Mouse (Mus musculus): ENCODE measurements at regions not wholly inside any gene's neighbourhood (a gene's known extent, or its start where the extent isn't known, plus 50 kb on each side); places are given as distances from the start of the nearest gene placed in this dataset.
"Not testable (repeated sequence)": the region's sequence is repeated elsewhere in the genome, so short reads cannot be mapped to it uniquely, and the experiment has no call there.

DNA sequence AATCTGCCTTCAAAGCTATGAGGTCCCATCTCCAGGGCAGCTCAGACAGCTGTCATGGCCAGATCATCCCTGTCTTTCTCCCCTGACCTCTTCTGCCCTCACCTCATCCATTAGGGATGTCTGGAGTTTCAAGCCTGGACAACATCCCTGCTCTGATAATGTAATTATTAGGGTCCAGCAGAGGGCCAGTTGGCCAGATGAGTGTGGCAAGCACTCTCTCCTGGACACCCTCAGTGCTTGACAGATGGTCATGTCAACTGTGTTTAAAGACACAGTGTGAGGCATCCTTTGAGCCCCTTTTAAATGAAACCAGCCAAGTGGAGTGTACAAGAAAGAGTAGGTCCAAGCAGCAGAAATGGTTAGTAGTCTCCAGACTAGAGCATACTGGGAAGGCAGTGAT is 95.9 kb upstream of the Ttc29 start:
- Histone ChIP-seq H3K27me3 (replicated peaks; ENCODE audit: insufficient read depth, low read length) (no peaks in the 10 kb centered on the region), H3K4me3 (ENCODE audit: low read depth, low read length) (no peak overlapping the region), H3K36me3 (ENCODE audit: insufficient read depth, low read length) (no peaks in the 10 kb centered on the region), H3K27ac (ENCODE audit: low read length) (no peak overlapping the region), H3K4me2 (replicated peaks; ENCODE audit: low read depth, low read length) (no peak overlapping the region), H3K4me1 (ENCODE audit: insufficient read depth, low read depth, low read length) (no peaks in the 10 kb centered on the region), H3K9ac (replicated peaks; ENCODE audit: low read depth) (no peak overlapping the region), H3K9me3 (ENCODE audit: low read length) (no peaks in the 10 kb centered on the region)
- DNase-seq (ENCODE audit: low spot score) (no peak), ATAC-seq (no peak)
- no peak for TF ChIP-seq EP300 (IDR thresholded peaks at IDR 0.05)
- no peak for TF ChIP-seq CTCF (IDR thresholded peaks at IDR 0.05)

DNA sequence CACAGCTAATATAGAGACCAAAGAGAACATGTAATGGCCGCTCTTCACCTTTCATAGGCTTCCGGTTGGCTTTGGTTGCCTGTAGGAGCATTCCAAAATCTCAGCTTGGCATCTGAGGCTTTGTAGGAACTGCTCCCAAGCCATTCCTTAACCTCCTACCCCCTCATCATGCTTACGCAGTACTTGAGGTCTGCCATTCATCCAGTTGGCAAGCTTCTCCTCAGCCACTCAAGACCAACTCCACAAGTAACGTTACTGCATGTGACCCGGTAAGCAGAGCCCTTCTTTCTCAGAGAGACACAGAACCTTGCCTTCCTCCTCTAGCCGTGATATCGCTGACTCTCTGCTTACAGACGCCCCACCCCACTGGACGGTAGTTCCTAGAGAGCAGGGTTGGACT is 94.6 kb upstream of the Ttc29 start:
- Histone ChIP-seq H3K4me2 (replicated peaks; ENCODE audit: low read depth, low read length) (no peak overlapping the region), H3K4me3 (ENCODE audit: low read depth, low read length) (no peak overlapping the region), H3K27ac (ENCODE audit: low read length) (no peak overlapping the region), H3K9ac (replicated peaks; ENCODE audit: low read depth) (no peak overlapping the region), H3K9me3 (ENCODE audit: low read length) (no peaks in the 10 kb centered on the region), H3K36me3 (ENCODE audit: insufficient read depth, low read length) (no peaks in the 10 kb centered on the region), H3K4me1 (ENCODE audit: insufficient read depth, low read depth, low read length) (no peaks in the 10 kb centered on the region), H3K27me3 (replicated peaks; ENCODE audit: insufficient read depth, low read length) (no peaks in the 10 kb centered on the region)
- TF ChIP-seq EP300 (IDR thresholded peaks at IDR 0.05) (no peak), CTCF (IDR thresholded peaks at IDR 0.05) (no peak)
- ATAC-seq (peak; percentile 62), DNase-seq (ENCODE audit: low spot score) (peak; percentile 31)
- WGBS = 66% methylated on average over 9 of the region's 9 CpGs

DNA sequence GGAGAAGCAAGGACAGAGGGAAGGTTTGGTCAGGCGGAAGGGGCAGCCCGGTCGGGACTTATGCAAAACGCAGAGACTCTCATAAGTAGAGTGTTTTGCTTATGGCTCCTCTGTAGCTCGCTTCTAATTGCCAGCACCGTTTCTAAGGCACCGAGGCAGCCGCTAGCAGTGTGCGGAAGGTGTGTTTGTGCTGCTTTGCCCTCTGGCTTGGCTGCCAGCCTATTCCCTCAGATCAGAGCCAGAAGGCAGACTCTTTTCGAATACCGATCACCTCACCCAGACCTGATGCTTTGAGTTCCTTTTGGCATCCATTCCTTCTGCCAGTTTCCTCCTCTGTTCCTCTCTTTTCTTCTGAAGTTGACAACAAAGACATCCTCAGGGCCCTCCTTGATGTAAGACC is 93.4 kb upstream of the Ttc29 start:
- no peaks in the 10 kb centered on the region for H3K36me3 ChIP-seq (ENCODE audit: insufficient read depth, low read length)
- H3K9me3 ChIP-seq (ENCODE audit: low read length) = no peaks in the 10 kb centered on the region
- H3K9ac ChIP-seq (replicated peaks; ENCODE audit: low read depth) = no peak overlapping the region
- DNase-seq (ENCODE audit: low spot score) (peak; percentile 17), ATAC-seq (no peak)
- H3K27ac ChIP-seq (ENCODE audit: low read length) = no peak overlapping the region
- 45% methylated on average over 11 of the region's 11 CpGs for WGBS
- H3K4me3 ChIP-seq (ENCODE audit: low read depth, low read length) = no peak overlapping the region
- no peaks in the 10 kb centered on the region for H3K27me3 ChIP-seq (replicated peaks; ENCODE audit: insufficient read depth, low read length)
- no peak for TF ChIP-seq EP300 (IDR thresholded peaks at IDR 0.05)
- TF ChIP-seq CTCF (IDR thresholded peaks at IDR 0.05) = no peak
- H3K4me2 ChIP-seq (replicated peaks; ENCODE audit: low read depth, low read length) = no peak overlapping the region
- no peaks in the 10 kb centered on the region for H3K4me1 ChIP-seq (ENCODE audit: insufficient read depth, low read depth, low read length)

DNA sequence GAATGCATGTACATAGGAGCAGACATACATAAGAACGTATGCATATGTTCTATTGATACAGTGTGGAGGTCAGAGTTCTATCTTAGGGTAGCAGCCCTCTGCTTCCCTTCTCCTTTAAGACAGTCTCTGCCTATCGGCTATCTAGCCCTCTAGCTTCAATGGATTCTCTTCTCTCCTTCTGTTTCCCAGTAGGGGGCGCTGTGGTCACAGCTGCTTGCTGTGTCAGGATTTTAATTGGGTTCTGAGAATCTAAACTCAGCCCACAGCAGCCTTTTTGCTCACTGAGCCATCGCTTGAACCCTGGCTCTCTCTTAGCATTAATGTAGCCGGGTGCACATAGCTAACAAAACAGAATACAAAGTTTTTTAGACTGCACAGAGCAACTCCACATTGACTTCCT is 88.8 kb upstream of the Ttc29 start:
- Histone ChIP-seq H3K27me3 (replicated peaks; ENCODE audit: insufficient read depth, low read length) (no peaks in the 10 kb centered on the region), H3K9ac (replicated peaks; ENCODE audit: low read depth) (no peak overlapping the region), H3K4me1 (ENCODE audit: insufficient read depth, low read depth, low read length) (no peaks in the 10 kb centered on the region), H3K9me3 (ENCODE audit: low read length) (no peaks in the 10 kb centered on the region), H3K4me2 (replicated peaks; ENCODE audit: low read depth, low read length) (no peak overlapping the region), H3K27ac (ENCODE audit: low read length) (no peak overlapping the region), H3K36me3 (ENCODE audit: insufficient read depth, low read length) (no peaks in the 10 kb centered on the region), H3K4me3 (ENCODE audit: low read depth, low read length) (no peak overlapping the region)
- no peak for ATAC-seq
- peak; percentile 36 for DNase-seq (ENCODE audit: low spot score)
- peak; percentile 72 for TF ChIP-seq CTCF (IDR thresholded peaks at IDR 0.05)
- no peak for TF ChIP-seq EP300 (IDR thresholded peaks at IDR 0.05)
- 45% methylated on average over 5 of the region's 5 CpGs for WGBS

DNA sequence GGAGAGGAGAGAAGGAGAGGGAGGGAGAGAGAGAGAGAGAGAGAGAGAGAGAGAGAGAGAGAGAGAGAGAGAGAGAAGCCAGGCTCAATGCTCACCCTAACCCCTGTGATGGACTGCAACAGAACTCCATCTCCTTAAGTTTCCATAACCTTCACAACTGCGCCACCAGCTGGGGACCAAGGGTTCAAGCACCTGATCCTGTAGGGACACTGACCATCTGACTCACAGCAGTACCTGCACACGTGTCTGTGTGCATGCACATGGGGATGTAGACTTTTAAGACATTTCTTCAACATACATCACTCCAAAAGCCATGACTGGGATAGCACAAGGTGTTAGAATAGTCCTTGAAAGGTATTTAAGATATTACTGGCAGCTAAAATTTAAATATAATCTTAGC is 85.2 kb upstream of the Ttc29 start:
- Histone ChIP-seq H3K27me3 (replicated peaks; ENCODE audit: insufficient read depth, low read length) (no peaks in the 10 kb centered on the region), H3K9me3 (ENCODE audit: low read length) (no peaks in the 10 kb centered on the region), H3K36me3 (ENCODE audit: insufficient read depth, low read length) (no peaks in the 10 kb centered on the region), H3K4me1 (ENCODE audit: insufficient read depth, low read depth, low read length) (no peaks in the 10 kb centered on the region), H3K9ac (replicated peaks; ENCODE audit: low read depth) (no peak overlapping the region), H3K27ac (ENCODE audit: low read length) (no peak overlapping the region), H3K4me3 (ENCODE audit: low read depth, low read length) (no peak overlapping the region), H3K4me2 (replicated peaks; ENCODE audit: low read depth, low read length) (no peak overlapping the region)
- DNase-seq (ENCODE audit: low spot score) (peak; percentile 70), ATAC-seq (peak; percentile 49; the same call in 1 of the 2 replicates)
- TF ChIP-seq EP300 (IDR thresholded peaks at IDR 0.05) (no peak), CTCF (IDR thresholded peaks at IDR 0.05) (peak; percentile 86)
- WGBS = 13% methylated on average over 2 of the region's 2 CpGs

DNA sequence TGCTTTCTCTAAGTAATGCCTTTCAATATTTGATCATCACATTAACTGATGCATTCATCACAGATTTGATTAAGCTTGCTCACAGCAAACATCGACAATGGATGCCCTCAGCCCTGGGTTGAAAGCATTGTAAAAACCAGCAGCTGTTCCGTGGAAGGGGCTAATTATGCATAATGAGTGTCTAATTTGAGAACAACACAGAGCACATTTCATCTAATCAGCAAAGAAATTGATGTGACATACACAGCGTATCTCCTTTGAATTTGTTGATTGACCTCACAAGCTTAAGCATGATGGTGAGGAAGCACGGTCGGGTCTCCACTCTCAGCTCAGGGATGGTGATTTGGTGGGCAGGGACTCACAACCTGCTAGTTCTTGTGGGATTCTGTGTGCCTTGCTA is 84.0 kb upstream of the Ttc29 start:
- H3K9ac ChIP-seq (replicated peaks; ENCODE audit: low read depth) = no peak overlapping the region
- H3K27me3 ChIP-seq (replicated peaks; ENCODE audit: insufficient read depth, low read length) = no peaks in the 10 kb centered on the region
- no peak overlapping the region for H3K27ac ChIP-seq (ENCODE audit: low read length)
- H3K4me1 ChIP-seq (ENCODE audit: insufficient read depth, low read depth, low read length) = no peaks in the 10 kb centered on the region
- TF ChIP-seq CTCF (IDR thresholded peaks at IDR 0.05) = no peak
- TF ChIP-seq EP300 (IDR thresholded peaks at IDR 0.05) = no peak
- no peak for DNase-seq (ENCODE audit: low spot score)
- H3K36me3 ChIP-seq (ENCODE audit: insufficient read depth, low read length) = no peaks in the 10 kb centered on the region
- 74% methylated on average over 5 of the region's 5 CpGs for WGBS
- no peak for ATAC-seq
- no peaks in the 10 kb centered on the region for H3K9me3 ChIP-seq (ENCODE audit: low read length)
- H3K4me3 ChIP-seq (ENCODE audit: low read depth, low read length) = no peak overlapping the region
- no peak overlapping the region for H3K4me2 ChIP-seq (replicated peaks; ENCODE audit: low read depth, low read length)

DNA sequence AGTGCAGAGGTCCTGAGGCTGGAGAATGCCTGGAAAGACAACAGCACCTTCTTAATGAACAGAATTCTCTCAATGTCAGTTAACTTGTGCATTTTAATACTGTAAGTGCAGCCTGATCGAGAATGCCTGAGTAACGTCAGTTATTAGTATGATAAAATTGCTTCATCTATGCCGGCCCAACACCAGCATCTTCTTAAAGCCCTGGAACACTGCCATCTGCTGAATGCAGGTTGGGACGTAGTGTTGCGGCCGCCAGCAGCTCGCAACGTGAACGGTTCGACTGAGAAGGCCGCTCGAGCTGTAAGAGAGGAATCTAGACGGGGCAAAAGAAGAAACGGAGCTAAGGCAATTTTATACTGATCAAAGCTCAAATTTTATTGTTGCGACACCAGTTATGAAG is 73.6 kb upstream of the Ttc29 start:
- WGBS = 49% methylated on average over 12 of the region's 15 CpGs
- H3K4me3 ChIP-seq (ENCODE audit: low read depth, low read length); H3K4me1 ChIP-seq (ENCODE audit: insufficient read depth, low read depth, low read length); H3K27me3 ChIP-seq (replicated peaks; ENCODE audit: insufficient read depth, low read length); H3K9ac ChIP-seq (replicated peaks; ENCODE audit: low read depth); H3K4me2 ChIP-seq (replicated peaks; ENCODE audit: low read depth, low read length); ATAC-seq; H3K9me3 ChIP-seq (ENCODE audit: low read length); DNase-seq (ENCODE audit: low spot score); H3K36me3 ChIP-seq (ENCODE audit: insufficient read depth, low read length); H3K27ac ChIP-seq (ENCODE audit: low read length): not testable (repeated sequence)

All from lung, postnatal 0 days (tissue).